Mouse (Mus musculus): Measurements from ENCODE around the gene Kcnmb3. TPM values are rescaled to one million over a fixed set of nuclear protein-coding genes. Genes with fewer than 3 reads are reported as not detected.
"Not testable (repeated sequence)": the region's sequence is repeated elsewhere in the genome, so short reads cannot be mapped to it uniquely, and the experiment has no call there.

Kcnmb3 gene
- total RNA-seq, 2 experiments from 2014 or later: 0.21 to 0.74 TPM

- peak; percentile 36 for DNase-seq
These were observed 61.6 kb downstream of the Kcnmb3 start for GRCm38 (mm10) chr3:32430394-32430793.

GRCm38 (mm10) chr3:32429351-32429750 lies 62.7 kb downstream of the Kcnmb3 start:
- DNase-seq: not testable (repeated sequence)

GRCm38 (mm10) chr3:32428921-32429320 lies 63.1 kb downstream of the Kcnmb3 start:
- peak; percentile 65 for DNase-seq

- DNase-seq: no peak
These were observed 63.7 kb downstream of the Kcnmb3 start for GRCm38 (mm10) chr3:32428361-32428760.

- no peak for DNase-seq
These were observed 64.3 kb downstream of the Kcnmb3 start for GRCm38 (mm10) chr3:32427695-32428094.

Other genes with a start within 250 kb of the Kcnmb3 start
- gene Zmat3, start 126.2 kb downstream of the Kcnmb3 start, total RNA-seq (2021): 10 to 100 TPM; 13.8 to 14.1 TPM
- 10 to 100 TPM; 42.0 to 44.3 TPM for gene Pik3ca, start 94.6 kb downstream of the Kcnmb3 start, total RNA-seq (2021)
- gene Zfp639, start 18.0 kb upstream of the Kcnmb3 start, total RNA-seq (2021): 10 to 100 TPM; 27.7 to 33.3 TPM
- 100 to 1,000 TPM; 296 to 314 TPM for gene Mfn1, start 37.2 kb upstream of the Kcnmb3 start, total RNA-seq (2021)
- 10 to 100 TPM; 34.7 to 37.2 TPM for gene Gnb4, start 124.4 kb upstream of the Kcnmb3 start, total RNA-seq (2021)
- gene Actl6a, start 214.1 kb upstream of the Kcnmb3 start, total RNA-seq (2021): 10 to 100 TPM; 46.6 to 54.2 TPM
- 100 to 1,000 TPM; 562 to 570 TPM for gene Ndufb5, start 244.8 kb upstream of the Kcnmb3 start, total RNA-seq (2021)
- 10 to 100 TPM; 36.9 to 45.3 TPM for gene Mrpl47, start 245.4 kb upstream of the Kcnmb3 start, total RNA-seq (2021)

Data from heart, postnatal 4 days (tissue).